Mouse (Mus musculus) stomach, embryonic 14.5 days (tissue): ENCODE data around the gene Klra9. TPM values are rescaled to one million over a fixed set of nuclear protein-coding genes. Genes with fewer than 3 reads are reported as not detected.
"Not testable (repeated sequence)": the region's sequence is repeated elsewhere in the genome, so short reads cannot be mapped to it uniquely, and the experiment has no call there.

Experiments
- ATAC-seq: fragments of 200-750 bp; cut with Nextera tagmentation; 2 replicates; pipeline ENCODE4 v1.8.0; 2017; ENCODE audit warnings: low read depth, moderate TSS enrichment; ENCODE audit not compliant: insufficient number of reproducible peaks, insufficient read depth, low FRiP score
- H3K27ac ChIP-seq: fragments of 300-500 bp; sonication (generic); 2 replicates; pipeline ENCODE4 v1.5.1; 2014; ENCODE audit warnings: mild to moderate bottlenecking, low read length, moderate library complexity, mixed read lengths
- H3K27me3 ChIP-seq: fragments of 300-500 bp; sonication (generic); 2 replicates; pipeline ENCODE4 v1.6.1; 2014; ENCODE audit warnings: low read length, control low read depth, mixed read lengths; ENCODE audit not compliant: control insufficient read depth, insufficient read depth
- H3K36me3 ChIP-seq: fragments of 300-500 bp; sonication (generic); 2 replicates; pipeline ENCODE4 v1.6.1; 2014; ENCODE audit warnings: mild to moderate bottlenecking, control low read depth, low read length, moderate library complexity, mixed read lengths; ENCODE audit not compliant: control insufficient read depth, insufficient read depth
- H3K4me1 ChIP-seq: fragments of 300-500 bp; sonication (generic); 2 replicates; pipeline ENCODE4 v1.6.1; 2014; ENCODE audit warnings: low read length, control low read depth, mixed read lengths; ENCODE audit not compliant: control insufficient read depth, insufficient read depth
- H3K4me2 ChIP-seq: fragments of 300-500 bp; sonication (generic); replicated peaks from 2 replicates; pipeline ENCODE4 v1.6.1; 2014; ENCODE audit warnings: low read depth, low read length, control low read depth
- H3K4me3 ChIP-seq: fragments of 300-500 bp; sonication (generic); 2 replicates; pipeline ENCODE4 v1.5.1; 2014; ENCODE audit warnings: low read depth, low read length, control low read depth
- H3K9ac ChIP-seq: fragments of 300-500 bp; sonication (generic); replicated peaks from 2 replicates; pipeline ENCODE4 v1.6.1; 2014; ENCODE audit warnings: low read depth, mild to moderate bottlenecking, control low read depth, low read length, moderate library complexity, mixed read lengths
- H3K9me3 ChIP-seq: fragments of 300-500 bp; sonication (generic); 2 replicates; pipeline ENCODE4 v1.6.1; 2016; ENCODE audit warnings: low read depth, low read length, control low read depth; ENCODE audit not compliant: control insufficient read depth
- WGBS: fragments of 180-500 bp; shearing (Covaris S2); extraction: QIAGEN DNeasy Blood & Tissue Kit; methylation state at CpG from one replicate; pipeline ENCODE4 v1.1.7; 2014; 5-methylcytosine and 5-hydroxymethylcytosine counted together
- polyA plus RNA-seq: library from polyadenylated mRNA; unstranded; fragments of >200 nt; fragmentation: Nextera tagmentation; extraction: Ambion mirVana; gene quantifications from 2 replicates; pipeline ENCODE4 v1.2.1, GENCODE M21; 2014

Gene Klra9
- not detected in 2 replicates for polyA plus RNA-seq

DNA sequence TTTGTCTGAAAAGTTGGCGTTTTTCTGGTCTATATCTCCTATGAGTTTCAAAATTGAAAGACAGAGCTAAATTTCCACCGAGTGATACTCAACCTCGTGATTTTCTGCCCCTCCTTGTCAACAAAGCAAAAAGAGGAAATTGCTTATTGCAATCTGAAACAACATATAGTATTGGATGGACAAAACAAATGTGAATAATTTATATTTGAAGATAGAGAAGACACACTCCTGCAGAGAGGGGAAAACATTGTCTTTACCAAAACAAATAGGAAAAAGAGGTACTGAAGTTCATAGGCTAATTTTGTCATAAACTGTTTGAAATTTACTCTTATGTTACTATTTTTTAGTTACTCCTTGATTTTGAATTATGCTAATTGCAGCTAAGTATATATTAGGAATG lies at the start of gene Klra9:
Gene Klra9 (minus strand): TSS at position 101 of the 400 bp plus-strand sequence.
- WGBS: 56% methylated on average over 3 of the region's 3 CpGs
- not testable (repeated sequence) for ATAC-seq

DNA sequence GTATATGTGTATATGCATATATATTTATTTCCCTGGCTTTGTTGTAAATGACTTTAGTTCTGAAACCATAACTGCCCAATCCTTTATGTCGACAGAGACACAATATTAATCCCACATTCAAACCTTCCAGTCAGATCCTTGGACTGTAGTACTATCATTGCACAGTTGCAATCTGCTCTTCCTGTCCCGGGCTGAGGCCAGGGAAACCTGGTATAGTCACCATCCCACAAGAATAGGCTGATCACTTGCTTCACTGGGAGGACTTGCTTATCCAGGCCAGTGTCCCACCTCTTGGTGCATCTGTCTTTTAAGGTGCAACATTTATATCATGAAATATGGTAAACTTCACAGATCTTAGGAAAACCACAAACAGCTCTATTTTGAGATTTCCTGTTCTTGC lies 44.6 kb upstream of the Klra9 start:
- H3K27me3 ChIP-seq: no peaks in the 10 kb centered on the region
- WGBS: 74% methylated on average over 2 of the region's 2 CpGs
- ATAC-seq: no peak
- no peak overlapping the region for H3K4me2 ChIP-seq
- H3K9me3 ChIP-seq: no peaks in the 10 kb centered on the region
- no peak overlapping the region for H3K4me3 ChIP-seq
- H3K36me3 ChIP-seq: no peaks in the 10 kb centered on the region
- H3K4me1 ChIP-seq: no peaks in the 10 kb centered on the region
- no peak overlapping the region for H3K9ac ChIP-seq
- H3K27ac ChIP-seq: no peak overlapping the region

More for the DNA sequence above, at the start of gene Klra9:
- H3K27me3 ChIP-seq, H3K36me3 ChIP-seq, H3K9me3 ChIP-seq, H3K4me1 ChIP-seq, H3K27ac ChIP-seq, H3K4me3 ChIP-seq, H3K4me2 ChIP-seq, H3K9ac ChIP-seq: not testable (repeated sequence)

DNA sequence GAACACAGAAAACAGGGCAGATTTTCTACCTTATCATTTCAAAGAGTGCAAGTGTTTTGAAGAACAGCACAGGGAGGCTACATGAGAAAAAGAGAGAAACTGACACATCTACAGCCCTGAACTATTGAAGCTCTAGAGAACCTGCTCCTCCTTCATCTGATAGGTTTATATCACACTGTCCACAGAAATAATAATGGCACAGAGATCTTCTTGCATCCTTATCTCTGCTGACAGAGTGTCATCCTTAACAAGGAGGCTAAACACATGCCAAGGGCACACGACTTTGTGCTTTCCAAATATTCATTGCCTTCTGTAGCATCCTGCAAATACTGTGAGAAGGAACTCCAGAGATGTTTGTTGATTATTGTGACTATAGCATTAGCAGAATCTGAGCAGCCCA lies 43.7 kb upstream of the Klra9 start:
- no peaks in the 10 kb centered on the region for H3K36me3 ChIP-seq
- ATAC-seq: no peak
- WGBS: 47% methylated on average over 1 of the region's 1 CpGs
- H3K4me3 ChIP-seq: no peak overlapping the region
- no peak overlapping the region for H3K9ac ChIP-seq
- H3K4me1 ChIP-seq: no peaks in the 10 kb centered on the region
- no peaks in the 10 kb centered on the region for H3K9me3 ChIP-seq
- H3K27me3 ChIP-seq: no peaks in the 10 kb centered on the region
- H3K4me2 ChIP-seq: no peak overlapping the region
- no peak overlapping the region for H3K27ac ChIP-seq

DNA sequence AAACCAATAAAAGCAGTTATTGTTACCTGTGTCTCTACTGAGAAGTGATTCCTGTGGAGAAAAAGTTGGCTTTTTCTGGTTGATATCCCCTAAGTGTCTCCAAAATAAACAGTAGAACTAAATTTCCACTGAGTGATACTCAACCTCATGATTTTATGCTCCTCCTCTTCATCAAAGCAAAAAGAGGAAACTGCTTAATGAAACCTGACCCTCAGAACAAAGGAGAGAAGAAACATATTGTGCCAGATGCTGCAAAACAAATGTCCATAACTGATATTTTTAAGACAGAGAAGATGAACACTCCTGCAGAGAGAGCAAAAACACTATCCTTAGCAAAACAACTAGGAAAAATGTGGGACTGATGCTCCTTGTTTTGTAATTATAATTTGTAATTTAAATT lies 40.3 kb upstream of the Klra9 start, which contains the start of gene Klra7:
Gene Klra7 (minus strand): TSS at position 101 of the 400 bp plus-strand sequence.
- no peaks in the 10 kb centered on the region for H3K36me3 ChIP-seq
- no peak within 1 kb of the TSS for H3K4me2 ChIP-seq
- H3K4me1 ChIP-seq: no peaks in the 10 kb centered on the region
- H3K9me3 ChIP-seq: no peaks in the 10 kb centered on the region
- ATAC-seq: no peak
- no peak within 1 kb of the TSS for H3K27ac ChIP-seq
- H3K4me3 ChIP-seq: no peak within 1 kb of the TSS
- no peaks in the 10 kb centered on the region for H3K27me3 ChIP-seq
- no peak within 1 kb of the TSS for H3K9ac ChIP-seq

DNA sequence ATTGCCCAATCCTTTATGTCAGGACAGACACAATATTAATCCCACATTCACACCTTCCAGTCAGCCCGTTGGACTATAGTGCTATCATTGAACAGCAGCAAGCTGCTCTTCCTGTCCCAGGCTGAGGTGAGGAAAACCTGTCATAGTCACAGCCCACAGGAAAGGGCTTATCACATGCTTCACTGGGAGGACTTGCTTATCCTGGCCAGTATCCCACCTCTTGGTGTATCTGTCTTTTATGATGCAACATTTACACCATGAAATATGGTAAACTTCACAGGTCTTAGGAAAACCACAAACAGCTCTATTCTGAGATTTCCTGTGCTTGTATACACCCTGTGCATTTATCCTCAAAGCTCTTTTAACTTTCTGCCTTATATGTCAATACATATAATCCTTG lies 4.5 kb upstream of the Klra9 start:
- not testable (repeated sequence) for H3K36me3 ChIP-seq, ATAC-seq, H3K27ac ChIP-seq, H3K27me3 ChIP-seq, H3K9ac ChIP-seq, H3K4me3 ChIP-seq, H3K4me2 ChIP-seq, H3K9me3 ChIP-seq, H3K4me1 ChIP-seq
- 77% methylated on average over 1 of the region's 1 CpGs for WGBS

DNA sequence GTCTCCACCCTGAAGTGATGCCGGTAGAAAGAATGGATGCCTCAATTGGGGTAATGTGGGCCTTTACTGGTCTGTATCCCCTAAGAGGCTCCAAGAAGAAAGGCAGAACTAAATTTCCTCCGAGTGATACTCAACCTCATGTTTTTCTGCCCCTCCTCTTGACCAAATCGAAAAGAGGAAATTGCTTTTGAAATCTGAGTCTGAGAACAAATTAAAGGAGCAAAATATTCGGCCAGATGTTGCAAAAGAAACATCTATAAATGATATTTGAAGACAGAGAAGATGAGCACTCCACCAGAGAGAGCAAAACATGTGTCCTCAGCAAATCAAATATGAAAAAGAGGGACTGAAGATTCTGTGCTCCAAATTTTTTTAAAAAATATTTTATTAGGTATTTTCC lies 63.1 kb downstream of the Klra9 start, which contains the start of gene Klra8:
Gene Klra8 (minus strand): TSS at position 101 of the 400 bp plus-strand sequence.
- not testable (repeated sequence) for H3K36me3 ChIP-seq, ATAC-seq, H3K27me3 ChIP-seq, H3K9ac ChIP-seq, H3K4me3 ChIP-seq, H3K9me3 ChIP-seq, H3K4me2 ChIP-seq, H3K4me1 ChIP-seq, H3K27ac ChIP-seq
- 62% methylated on average over 4 of the region's 4 CpGs for WGBS

Other genes starting within 250 kb of the Klra9 start
- gene Klra6, start 166.2 kb downstream of the Klra9 start, polyA plus RNA-seq: not detected in 2 replicates
- not detected in 2 replicates for gene Klra4, start 125.8 kb downstream of the Klra9 start, polyA plus RNA-seq
- gene Klra8, start 63.2 kb downstream of the Klra9 start, polyA plus RNA-seq: not detected in 2 replicates
- not detected in 2 replicates for gene Klra7, start 40.2 kb upstream of the Klra9 start, polyA plus RNA-seq
- not detected in 2 replicates for gene Klra10, start 88.8 kb upstream of the Klra9 start, polyA plus RNA-seq
- gene Klra3, start 144.5 kb upstream of the Klra9 start, polyA plus RNA-seq: not detected in 2 replicates
- not detected in 2 replicates for gene Klra1, start 193.8 kb upstream of the Klra9 start, polyA plus RNA-seq